Mouse (Mus musculus): ENCODE measurements at regions not wholly inside any gene's neighbourhood (a gene's known extent, or its start where the extent isn't known, plus 50 kb on each side); places are given as distances from the start of the nearest gene placed in this dataset.

DNA sequence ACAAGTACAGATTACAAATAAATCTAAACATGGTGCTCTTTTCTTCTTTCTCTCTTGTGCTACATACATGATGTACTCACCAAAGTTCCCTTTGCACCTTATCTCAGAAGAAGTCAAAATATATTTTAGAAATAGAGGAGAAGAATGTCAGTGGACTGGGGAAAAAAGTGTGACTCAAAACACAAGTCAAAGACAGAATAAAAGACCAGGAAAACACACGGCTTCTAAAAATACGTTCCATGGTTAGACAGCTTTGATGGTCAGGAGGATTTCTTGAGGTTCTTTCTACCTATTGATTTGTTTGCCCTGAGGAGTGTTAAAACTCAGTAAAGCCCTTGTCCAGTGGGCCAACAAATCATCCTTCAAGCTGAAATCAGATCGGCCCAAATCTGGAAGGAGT, 260.5 kb upstream of the Ptger4 start:
- no peak overlapping the region for H3K27ac ChIP-seq (ENCODE audit: low read depth)
- TF ChIP-seq CTCF (IDR thresholded peaks at IDR 0.05; ENCODE audit: low read depth) (no peak), EP300 (IDR thresholded peaks at IDR 0.05; ENCODE audit: low read depth) (no peak)
- no peaks in the 10 kb centered on the region for H3K9me3 ChIP-seq (ENCODE audit: low read length)
- H3K4me3 ChIP-seq (ENCODE audit: low read depth, low read length) = no peak overlapping the region
- H3K4me1 ChIP-seq (ENCODE audit: insufficient read depth) = no peaks in the 10 kb centered on the region
- no peak for DNase-seq
- ATAC-seq = no peak
- no peaks in the 10 kb centered on the region for H3K27me3 ChIP-seq (ENCODE audit: insufficient read depth, low read length)
- WGBS (ENCODE audit: insufficient replicate concordance) = 78% methylated on average over 3 of the region's 3 CpGs
- H3K36me3 ChIP-seq (replicated peaks; ENCODE audit: insufficient read depth, low read length) = no peaks in the 10 kb centered on the region
- H3K9ac ChIP-seq (replicated peaks) = no peak overlapping the region
- H3K4me2 ChIP-seq (ENCODE audit: low read depth, low read length) = no peak overlapping the region

DNA sequence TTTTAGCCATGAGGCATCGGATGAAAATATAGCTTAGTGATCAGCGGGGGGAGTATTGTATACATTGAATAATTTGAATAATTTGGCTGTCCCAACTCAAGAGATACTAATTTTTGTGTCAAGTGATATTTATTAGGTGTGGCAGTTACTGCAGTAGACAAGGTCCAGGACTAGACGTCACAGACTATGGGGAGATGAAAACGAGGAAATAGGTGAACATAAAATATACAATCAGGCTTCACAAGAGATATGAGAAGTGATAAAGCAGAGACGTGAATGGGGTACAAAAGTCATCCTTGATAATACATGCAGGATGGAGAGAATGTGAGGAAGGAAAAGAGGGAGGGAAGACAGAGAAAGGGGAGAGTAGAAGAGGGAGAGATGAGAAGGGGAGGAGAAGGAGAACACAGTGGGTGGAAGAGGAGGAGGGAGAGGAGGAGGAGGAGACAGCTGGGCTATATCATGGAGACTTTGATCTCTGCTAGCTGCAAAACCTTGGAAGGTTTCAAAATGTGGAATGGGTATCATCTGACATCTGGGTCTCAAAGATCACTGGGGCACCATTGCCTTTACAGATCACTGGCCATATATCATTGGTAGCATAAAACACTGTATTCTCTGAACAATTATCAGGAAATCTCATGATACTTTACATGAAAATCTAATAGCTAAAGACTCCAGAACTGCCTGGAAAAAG, 263.0 kb upstream of the Ptger4 start:
- 70% methylated on average over 5 of the region's 5 CpGs for whole genome bisulfite sequencing (ENCODE audit: insufficient replicate concordance)

DNA sequence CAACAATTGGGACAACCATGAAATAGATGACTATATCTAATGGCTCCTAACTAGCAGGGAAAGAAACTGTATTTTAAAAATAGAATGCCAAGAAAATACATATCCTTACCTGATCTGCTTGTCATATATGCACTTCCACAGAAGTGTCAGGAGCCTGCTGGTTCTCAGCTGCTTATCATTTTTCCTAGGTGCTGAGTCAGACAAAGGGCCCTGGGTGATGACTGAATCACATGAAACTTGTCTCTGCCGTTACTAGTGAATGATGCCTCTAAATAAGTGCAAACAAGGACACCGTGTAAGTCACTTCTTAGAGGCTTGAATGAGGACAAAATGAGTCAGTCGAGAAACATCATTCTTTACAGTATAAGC, 263.5 kb upstream of the Ptger4 start:
- no peak overlapping the region for H3K27ac ChIP-seq (ENCODE audit: low read depth)
- ATAC-seq (no peak), DNase-seq (no peak)
- H3K36me3 ChIP-seq (replicated peaks; ENCODE audit: insufficient read depth, low read length) = no peaks in the 10 kb centered on the region
- no peaks in the 10 kb centered on the region for H3K27me3 ChIP-seq (ENCODE audit: insufficient read depth, low read length)
- H3K4me3 ChIP-seq (ENCODE audit: low read depth, low read length) = no peak overlapping the region
- WGBS (ENCODE audit: insufficient replicate concordance) = 74% methylated on average over 3 of the region's 3 CpGs
- TF ChIP-seq EP300 (IDR thresholded peaks at IDR 0.05; ENCODE audit: low read depth) (no peak), CTCF (IDR thresholded peaks at IDR 0.05; ENCODE audit: low read depth) (no peak)
- no peak overlapping the region for H3K9ac ChIP-seq (replicated peaks)
- H3K4me2 ChIP-seq (ENCODE audit: low read depth, low read length) = no peak overlapping the region
- no peaks in the 10 kb centered on the region for H3K4me1 ChIP-seq (ENCODE audit: insufficient read depth)
- H3K9me3 ChIP-seq (ENCODE audit: low read length) = no peaks in the 10 kb centered on the region

More for the DNA sequence above, 263.0 kb upstream of the Ptger4 start:
- TF ChIP-seq EP300 (IDR thresholded peaks at IDR 0.05; ENCODE audit: low read depth) = no peak
- no peak for TF ChIP-seq CTCF (IDR thresholded peaks at IDR 0.05; ENCODE audit: low read depth)
- Histone ChIP-seq H3K27me3 (ENCODE audit: insufficient read depth, low read length) (no peaks in the 10 kb centered on the region), H3K9ac (replicated peaks) (no peak overlapping the region), H3K4me2 (ENCODE audit: low read depth, low read length) (no peak overlapping the region), H3K4me3 (ENCODE audit: low read depth, low read length) (no peak overlapping the region), H3K27ac (ENCODE audit: low read depth) (no peak overlapping the region), H3K36me3 (replicated peaks; ENCODE audit: insufficient read depth, low read length) (no peaks in the 10 kb centered on the region), H3K4me1 (ENCODE audit: insufficient read depth) (no peaks in the 10 kb centered on the region), H3K9me3 (ENCODE audit: low read length) (no peaks in the 10 kb centered on the region)
- DNase-seq (no peak), ATAC-seq (no peak)

DNA sequence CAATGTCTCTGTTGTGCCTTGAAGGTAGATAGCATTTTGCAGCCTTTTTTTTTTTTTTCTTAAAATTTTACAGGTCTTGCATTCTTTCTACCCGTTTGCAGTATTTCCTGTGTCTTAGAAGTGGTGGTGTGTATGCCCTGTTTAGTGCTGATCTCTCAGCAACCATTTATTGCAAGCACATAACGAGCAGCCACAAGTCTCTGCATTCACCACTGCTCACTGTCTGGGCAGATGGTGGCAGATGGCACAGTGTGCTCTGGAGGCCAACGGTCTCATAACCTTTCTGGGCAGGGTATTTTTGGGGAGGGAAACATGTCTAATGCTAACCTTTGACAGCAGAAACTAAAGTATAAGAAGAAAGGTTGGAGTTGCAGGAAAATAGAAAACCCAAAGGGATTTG, 266.1 kb upstream of the Ptger4 start:
- WGBS (ENCODE audit: insufficient replicate concordance) = 47% methylated on average over 3 of the region's 3 CpGs
- DNase-seq (no peak), ATAC-seq (no peak)
- H3K27me3 ChIP-seq (ENCODE audit: insufficient read depth, low read length) = no peaks in the 10 kb centered on the region
- H3K9ac ChIP-seq (replicated peaks) = no peak overlapping the region
- H3K4me1 ChIP-seq (ENCODE audit: insufficient read depth) = 0 out of 2 replicates have a peak, but pooled peaks cover 3% of the 10 kb centered on the region
- no peak overlapping the region for H3K4me3 ChIP-seq (ENCODE audit: low read depth, low read length)
- no peak for TF ChIP-seq CTCF (IDR thresholded peaks at IDR 0.05; ENCODE audit: low read depth)
- no peak for TF ChIP-seq EP300 (IDR thresholded peaks at IDR 0.05; ENCODE audit: low read depth)
- H3K27ac ChIP-seq (ENCODE audit: low read depth) = no peak overlapping the region
- H3K36me3 ChIP-seq (replicated peaks; ENCODE audit: insufficient read depth, low read length) = no peaks in the 10 kb centered on the region
- H3K9me3 ChIP-seq (ENCODE audit: low read length) = no peaks in the 10 kb centered on the region
- no peak overlapping the region for H3K4me2 ChIP-seq (ENCODE audit: low read depth, low read length)

- DNase-seq (no peak), ATAC-seq (no peak)
- Histone ChIP-seq H3K36me3 (replicated peaks; ENCODE audit: insufficient read depth, low read length) (no peaks in the 10 kb centered on the region), H3K9me3 (ENCODE audit: low read length) (no peaks in the 10 kb centered on the region), H3K4me3 (ENCODE audit: low read depth, low read length) (no peak overlapping the region), H3K4me1 (ENCODE audit: insufficient read depth) (0 out of 2 replicates have a peak, but pooled peaks cover 3% of the 10 kb centered on the region), H3K4me2 (ENCODE audit: low read depth, low read length) (no peak overlapping the region), H3K9ac (replicated peaks) (no peak overlapping the region), H3K27ac (ENCODE audit: low read depth) (no peak overlapping the region), H3K27me3 (ENCODE audit: insufficient read depth, low read length) (no peaks in the 10 kb centered on the region)
- TF ChIP-seq EP300 (IDR thresholded peaks at IDR 0.05; ENCODE audit: low read depth) (no peak), CTCF (IDR thresholded peaks at IDR 0.05; ENCODE audit: low read depth) (no peak)
- 59% methylated on average over 3 of the region's 3 CpGs for WGBS (ENCODE audit: insufficient replicate concordance)
Measured at GRCm38 (mm10) chr15:5511046-5511445, 267.1 kb upstream of the Ptger4 start.

DNA sequence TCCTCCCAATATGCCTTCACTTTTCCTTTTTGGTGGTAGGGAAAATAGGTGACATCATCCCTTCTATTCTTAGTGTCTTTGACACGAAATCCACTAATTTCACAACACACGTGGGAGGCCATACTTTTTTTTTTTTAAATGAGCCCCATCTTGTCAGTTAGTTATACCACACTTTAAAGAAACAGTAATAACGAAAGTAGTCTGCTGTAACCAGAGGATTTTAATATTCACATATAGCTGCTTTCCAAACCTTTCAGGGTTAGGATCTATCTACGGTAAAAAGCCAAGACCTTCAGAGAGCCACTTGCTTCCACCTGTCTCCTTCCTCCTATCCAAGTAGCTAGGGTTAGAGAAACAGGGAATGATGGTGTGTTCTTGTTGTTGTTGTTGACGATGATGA, 268.6 kb upstream of the Ptger4 start:
- Histone ChIP-seq H3K27ac (ENCODE audit: low read depth) (no peak overlapping the region), H3K4me1 (ENCODE audit: insufficient read depth) (peaks cover 9% of the 10 kb centered on the region; the same call in 1 of the 2 replicates), H3K36me3 (replicated peaks; ENCODE audit: insufficient read depth, low read length) (no peaks in the 10 kb centered on the region), H3K27me3 (ENCODE audit: insufficient read depth, low read length) (no peaks in the 10 kb centered on the region), H3K9ac (replicated peaks) (no peak overlapping the region), H3K9me3 (ENCODE audit: low read length) (no peaks in the 10 kb centered on the region), H3K4me2 (ENCODE audit: low read depth, low read length) (no peak overlapping the region), H3K4me3 (ENCODE audit: low read depth, low read length) (no peak overlapping the region)
- WGBS (ENCODE audit: insufficient replicate concordance) = 71% methylated on average over 5 of the region's 5 CpGs
- TF ChIP-seq EP300 (IDR thresholded peaks at IDR 0.05; ENCODE audit: low read depth) (no peak), CTCF (IDR thresholded peaks at IDR 0.05; ENCODE audit: low read depth) (no peak)
- DNase-seq (no peak), ATAC-seq (no peak)

Measured in liver, postnatal 0 days (tissue).